Mouse (Mus musculus): Measurements from ENCODE around the gene Eln. TPM values are rescaled to one million over a fixed set of nuclear protein-coding genes. Genes with fewer than 3 reads are reported as not detected.
A peak's percentile ranks its signal among the peaks of the same experiment; 100 is the strongest.

The Eln gene
- total RNA-seq, 2 experiments from 2014 or later = 67.1 to 103 TPM

DNA sequence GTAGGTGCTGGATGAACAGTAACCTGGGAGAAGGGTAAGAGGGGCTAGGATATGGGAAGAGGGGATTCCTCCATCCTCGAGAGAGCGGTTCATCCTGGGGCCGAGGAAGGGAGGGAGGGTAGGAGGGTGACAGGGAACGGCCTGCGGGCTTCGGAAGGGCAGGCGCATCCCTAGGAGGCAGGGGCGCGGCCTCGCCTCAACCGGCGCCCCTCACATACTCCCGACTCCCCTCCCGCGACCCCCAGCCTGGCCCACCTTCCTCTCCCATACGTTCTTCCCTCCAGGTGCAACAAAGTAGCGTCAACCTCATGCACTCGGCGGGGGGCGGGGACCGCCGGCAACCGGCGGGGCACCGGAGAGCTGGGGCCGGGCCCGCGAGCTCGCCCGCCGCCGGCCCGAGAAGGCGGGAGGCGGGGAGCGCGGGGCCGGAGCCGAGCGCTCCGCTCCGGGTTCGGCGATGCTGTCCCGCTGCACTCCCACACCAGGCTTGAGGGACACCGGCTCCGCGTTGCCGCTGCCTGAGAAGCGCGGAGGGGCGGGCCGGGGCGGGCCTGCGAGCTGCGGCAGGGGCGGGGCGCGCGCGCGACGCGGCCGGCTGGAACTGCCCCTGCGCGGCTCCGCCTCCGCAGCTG, 58.9 kb downstream of the Eln start, which contains the start of gene Limk1:
Limk1 (minus strand) TSS at position 513 of the 632 bp plus-strand sequence.
- no peak for DNase-seq
- intact Hi-C loops (cut with DNase I) = loop anchor here (1.0 to 5.0 kb wide), 2 partner anchors 12 to 46 kb away; no protein-coding TSS in a partner anchor

DNA sequence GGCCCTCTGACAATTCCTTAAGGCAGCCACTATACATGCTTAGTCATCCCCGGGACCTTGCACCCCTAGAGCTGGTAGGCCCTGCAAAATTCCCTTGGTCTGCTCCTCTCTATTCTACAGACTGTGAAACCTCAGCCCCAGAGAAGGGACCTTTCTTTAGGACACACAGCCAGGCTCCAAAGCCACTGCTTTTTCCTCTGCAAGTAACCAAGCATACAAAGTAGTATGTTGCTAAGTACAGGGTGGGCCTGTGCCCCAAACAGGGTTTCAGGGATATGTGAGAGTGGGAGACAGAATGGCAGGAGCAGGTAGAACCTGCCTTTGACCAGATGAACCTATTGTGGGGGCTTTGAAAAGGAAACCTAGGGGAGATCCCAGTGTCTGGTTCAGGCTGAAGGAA, 59.9 kb downstream of the Eln start:
- intact Hi-C loops (cut with DNase I) = loop anchor here (5.0 kb wide), 1 partner anchor 45 kb away; no protein-coding TSS in a partner anchor
- DNase-seq = no peak

DNA sequence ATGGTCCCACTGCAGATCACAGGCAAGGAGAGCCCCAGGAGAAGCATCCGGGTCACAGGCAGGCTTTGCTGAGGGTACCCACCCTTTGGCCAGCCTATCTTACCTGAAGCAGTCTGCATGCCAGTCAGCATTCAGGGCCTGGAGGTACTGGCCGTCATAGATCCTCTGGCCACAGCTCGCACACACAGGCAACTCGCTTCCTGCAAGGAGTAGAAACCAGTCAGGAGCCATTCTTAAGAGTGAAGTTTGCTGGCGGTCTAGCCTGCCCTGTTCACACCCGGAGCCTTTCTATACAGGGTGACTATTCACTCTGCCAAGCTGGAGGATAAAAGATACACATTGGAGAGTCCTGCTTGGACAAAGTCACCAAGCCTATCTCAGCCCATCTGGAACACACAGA, 60.6 kb downstream of the Eln start:
- intact Hi-C loops (cut with DNase I) = loop anchor here (5.0 kb wide), 1 partner anchor 44 kb away; no protein-coding TSS in a partner anchor
- no peak for DNase-seq

DNA sequence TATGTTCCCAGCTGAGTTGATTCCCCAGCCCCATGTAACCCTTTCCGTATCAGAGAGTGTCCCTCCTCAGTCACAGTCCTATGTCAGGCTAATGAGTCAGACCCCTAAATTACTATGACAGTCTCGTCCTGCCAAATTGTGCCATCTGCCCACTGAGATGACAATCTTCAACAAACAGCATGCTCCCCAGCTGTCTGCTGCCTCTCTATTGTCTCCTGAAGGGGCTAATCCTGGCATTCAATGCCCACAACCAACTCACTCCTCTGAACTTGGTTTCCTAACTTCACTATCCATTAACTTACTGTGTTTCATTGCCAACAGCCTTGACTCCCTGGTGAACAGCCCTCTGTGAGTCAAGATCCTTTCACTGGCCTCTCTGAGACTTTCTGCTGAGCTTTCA, 62.7 kb downstream of the Eln start:
- intact Hi-C loops (cut with DNase I) = no loop called here
- DNase-seq = no peak

DNA sequence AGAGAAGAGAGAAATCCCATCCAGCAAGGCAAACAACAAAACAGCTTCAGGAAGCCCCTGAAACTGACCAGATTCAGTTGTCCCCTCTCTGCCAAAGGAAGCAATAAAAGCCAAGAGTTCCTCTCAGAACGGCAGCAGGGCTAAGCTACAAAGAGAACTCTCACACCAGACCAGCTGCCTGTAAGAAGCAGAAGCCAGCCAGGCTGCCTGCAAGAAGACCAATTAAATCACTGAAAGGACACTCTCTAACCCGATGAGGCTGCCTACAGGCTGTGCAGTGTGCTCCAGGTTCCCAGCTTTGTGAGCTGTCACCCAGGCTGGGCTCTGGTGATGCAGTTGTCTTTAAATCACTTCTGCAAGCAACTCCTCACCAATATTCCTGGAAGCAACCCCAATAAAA, 63.3 kb downstream of the Eln start:
- intact Hi-C loops (cut with DNase I) = no loop called here
- DNase-seq = no peak

DNA sequence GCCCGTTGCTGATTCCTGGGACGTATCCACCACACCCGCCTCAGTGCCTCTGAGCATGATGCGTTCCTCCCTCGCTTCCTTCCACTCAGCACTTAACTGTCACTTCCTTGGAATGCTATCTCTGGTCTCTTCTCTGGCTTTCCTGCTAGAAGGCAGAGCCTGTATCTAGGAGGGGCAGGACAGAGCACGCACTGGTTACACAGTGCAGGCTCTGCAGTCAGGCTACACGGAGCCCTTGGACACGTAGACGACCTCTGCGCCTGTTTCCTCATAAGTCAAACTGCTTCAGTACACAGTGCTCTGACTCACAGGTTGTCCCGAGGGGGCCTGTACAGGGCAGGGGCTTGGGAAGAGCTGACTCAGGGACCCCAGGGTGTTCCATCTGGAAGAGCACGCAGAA, 66.9 kb downstream of the Eln start:
- intact Hi-C loops (cut with DNase I) = no loop called here
- DNase-seq = no peak

DNA sequence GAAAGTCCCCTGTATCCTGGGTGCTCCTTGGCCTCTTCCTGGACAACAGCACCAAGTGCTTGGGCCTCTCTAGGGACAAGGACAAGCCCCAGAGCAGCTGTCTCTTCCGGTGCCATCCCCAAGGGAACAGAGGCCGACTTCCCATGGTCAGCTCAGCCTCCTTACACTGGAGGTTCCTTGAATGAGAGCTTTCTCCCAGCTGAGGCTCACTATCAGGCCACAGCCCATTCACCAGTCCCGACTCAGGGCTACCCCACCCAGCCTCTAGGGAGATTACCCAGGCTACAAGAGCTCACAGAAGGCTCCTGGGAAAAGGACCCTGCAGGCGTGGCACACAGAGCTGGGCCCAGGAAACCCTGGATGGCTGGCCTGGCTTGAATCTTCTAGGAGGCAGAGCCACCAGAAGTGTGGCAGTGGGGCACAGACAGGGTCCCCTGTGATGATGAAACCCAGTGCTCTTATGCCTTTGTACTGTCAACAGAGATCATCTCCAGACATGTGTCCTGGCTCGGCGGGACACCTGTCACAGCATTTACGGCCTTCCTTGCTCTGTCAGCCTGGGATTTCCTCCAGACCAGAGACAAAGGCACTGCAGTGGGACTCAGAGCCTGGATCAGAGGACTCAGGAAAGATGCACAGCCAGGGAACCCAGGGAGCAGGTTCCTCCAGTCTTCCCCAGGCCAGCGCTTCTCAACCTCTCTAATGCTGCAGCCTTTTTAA, 68.1 kb downstream of the Eln start:
- intact Hi-C loops (cut with DNase I) = no loop called here

DNA sequence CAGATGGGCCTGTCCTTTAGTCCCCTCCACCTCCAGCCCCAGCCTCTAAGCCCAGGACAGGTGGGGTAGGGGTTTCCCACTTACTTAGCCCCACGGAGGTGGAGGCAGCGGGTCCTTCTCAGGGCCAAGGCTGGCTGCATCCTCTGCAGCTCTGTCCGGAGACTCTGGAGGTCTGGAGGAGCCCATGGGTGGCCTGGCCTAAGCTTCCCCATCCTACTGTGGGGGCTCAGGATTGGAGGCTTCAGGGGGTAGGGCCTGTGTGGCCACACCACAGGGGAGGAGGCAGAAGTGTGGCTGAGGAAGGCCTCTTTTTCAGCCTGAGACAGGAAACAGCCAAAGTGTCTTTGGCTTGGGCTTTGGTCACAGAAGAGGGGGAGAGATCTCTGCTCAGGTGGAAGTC, 69.1 kb downstream of the Eln start:
- intact Hi-C loops (cut with DNase I) = no loop called here
- peak; percentile 51 to 66 for DNase-seq

More for the DNA sequence above, 68.1 kb downstream of the Eln start:
- DNase-seq = peak; percentile 24 to 45

DNA sequence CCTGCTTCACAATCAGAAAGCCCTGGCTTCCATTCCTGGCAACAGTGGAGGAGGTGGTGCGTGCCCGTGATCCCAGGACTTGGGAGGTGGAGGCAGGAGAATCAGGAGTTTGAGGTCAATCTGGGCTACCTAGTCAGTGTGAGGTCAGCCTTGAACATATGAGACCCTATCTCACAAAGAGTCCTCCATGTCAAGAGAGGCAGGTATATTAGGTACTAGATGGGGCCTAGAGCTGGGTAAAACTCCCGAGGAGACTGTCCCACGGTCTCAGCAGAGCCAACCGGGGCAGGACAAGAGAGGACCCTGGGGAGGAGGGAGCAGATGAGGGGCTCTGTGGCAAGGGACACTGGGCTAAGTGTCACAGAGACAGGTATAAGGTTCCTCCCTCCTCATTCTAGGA, 69.6 kb downstream of the Eln start:
- no peak for DNase-seq
- intact Hi-C loops (cut with DNase I) = no loop called here

DNA sequence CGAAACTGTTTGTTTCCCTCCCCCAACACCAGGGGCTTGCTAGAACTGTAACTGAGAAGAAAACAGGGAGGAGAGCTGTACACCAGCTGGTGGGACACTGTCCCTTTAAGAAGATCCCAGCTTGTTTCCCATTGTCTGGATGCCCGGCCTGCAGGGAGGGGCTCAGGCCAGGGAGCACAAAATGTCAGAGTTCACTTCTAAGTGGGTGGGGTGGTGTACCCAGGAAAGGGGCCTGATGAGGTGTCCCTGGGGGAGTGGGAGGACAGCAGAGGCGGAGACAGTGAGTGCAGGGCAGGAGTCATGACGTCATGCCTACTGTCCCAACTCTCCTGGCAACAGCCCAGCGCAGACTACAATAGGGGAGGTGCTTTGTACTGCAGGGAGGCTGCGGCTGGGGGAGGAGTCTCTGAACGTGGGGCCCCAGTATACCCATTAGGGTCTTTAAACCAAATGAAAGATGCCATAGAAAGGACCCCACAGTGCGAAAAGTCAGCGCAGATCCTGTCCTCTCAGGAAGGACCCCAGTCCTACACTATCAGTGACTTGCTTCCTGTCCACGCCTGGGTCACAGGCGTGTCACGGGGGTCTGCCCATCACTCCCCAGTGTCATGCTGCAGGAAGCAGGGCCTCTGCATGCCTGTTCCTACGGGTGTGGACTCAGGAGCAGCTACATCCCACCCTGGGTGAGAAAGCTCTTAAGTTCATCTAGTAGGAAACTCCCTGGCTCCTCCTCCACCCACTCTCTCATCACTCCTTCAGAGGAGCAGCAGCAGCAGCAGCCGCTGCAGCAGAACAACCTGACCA, 71.0 kb downstream of the Eln start:
- intact Hi-C loops (cut with DNase I) = loop anchor here (1.0 kb wide), 1 partner anchor 12 kb away; the partner anchor contains the start of gene Limk1
- DNase-seq = peak; percentile 86 to 88

DNA sequence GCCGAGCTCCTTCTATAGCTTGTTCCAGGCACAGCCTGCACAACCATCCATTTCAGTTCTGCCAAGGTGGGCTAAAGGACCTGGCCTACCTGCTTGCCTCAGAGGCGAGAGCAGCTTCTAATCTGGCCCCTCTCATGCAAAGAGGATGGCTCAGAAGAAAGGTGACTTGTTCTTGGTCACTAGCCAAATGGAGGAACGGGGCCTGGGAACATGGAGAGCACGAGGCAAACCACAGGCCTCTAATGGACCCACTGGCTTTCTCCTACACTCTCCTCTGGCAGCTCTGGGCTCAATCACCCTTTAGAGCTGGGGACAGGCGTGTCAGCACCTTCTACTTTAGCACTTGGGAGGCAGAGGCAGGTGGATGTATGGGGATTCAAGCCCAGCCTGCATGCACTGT, 72.1 kb downstream of the Eln start:
- intact Hi-C loops (cut with DNase I) = no loop called here
- DNase-seq = no peak

DNA sequence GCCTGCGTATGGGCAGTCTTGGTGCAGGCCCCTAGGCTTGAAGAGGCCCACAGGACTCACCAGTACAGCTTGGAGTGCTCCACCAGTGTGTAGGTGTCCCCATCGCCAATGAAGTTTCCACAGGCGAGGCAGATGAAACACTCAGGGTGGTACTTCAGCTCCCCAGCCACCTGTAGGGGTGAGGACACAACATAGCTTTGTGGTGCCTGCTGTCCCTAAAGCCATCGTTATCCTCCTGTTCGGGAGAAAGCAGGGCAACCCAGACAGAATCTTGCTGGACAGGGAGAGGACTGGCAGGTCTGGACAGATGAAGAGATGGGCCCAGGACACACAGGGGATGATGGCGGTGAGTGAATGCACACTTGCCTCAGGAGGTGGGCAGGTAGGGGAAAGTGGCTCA, 74.5 kb downstream of the Eln start:
- intact Hi-C loops (cut with DNase I) = no loop called here
- DNase-seq = no peak

DNA sequence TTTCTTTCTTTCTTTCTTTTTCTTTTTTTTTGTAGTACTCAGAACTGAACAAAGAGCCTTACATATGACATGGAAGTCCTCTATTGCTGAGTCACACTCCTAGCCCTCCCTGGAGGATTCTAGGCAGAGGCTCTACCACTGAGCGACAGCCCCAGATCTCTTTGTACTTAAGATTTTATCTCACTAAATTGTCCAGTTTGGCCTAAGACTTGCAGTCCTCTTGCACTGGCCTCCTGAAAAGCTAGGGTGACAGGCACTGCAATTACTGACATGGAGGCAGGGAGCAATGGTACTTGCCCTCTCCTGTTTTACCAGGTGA, 75.0 kb downstream of the Eln start:
- intact Hi-C loops (cut with DNase I) = no loop called here
- no peak for DNase-seq

DNA sequence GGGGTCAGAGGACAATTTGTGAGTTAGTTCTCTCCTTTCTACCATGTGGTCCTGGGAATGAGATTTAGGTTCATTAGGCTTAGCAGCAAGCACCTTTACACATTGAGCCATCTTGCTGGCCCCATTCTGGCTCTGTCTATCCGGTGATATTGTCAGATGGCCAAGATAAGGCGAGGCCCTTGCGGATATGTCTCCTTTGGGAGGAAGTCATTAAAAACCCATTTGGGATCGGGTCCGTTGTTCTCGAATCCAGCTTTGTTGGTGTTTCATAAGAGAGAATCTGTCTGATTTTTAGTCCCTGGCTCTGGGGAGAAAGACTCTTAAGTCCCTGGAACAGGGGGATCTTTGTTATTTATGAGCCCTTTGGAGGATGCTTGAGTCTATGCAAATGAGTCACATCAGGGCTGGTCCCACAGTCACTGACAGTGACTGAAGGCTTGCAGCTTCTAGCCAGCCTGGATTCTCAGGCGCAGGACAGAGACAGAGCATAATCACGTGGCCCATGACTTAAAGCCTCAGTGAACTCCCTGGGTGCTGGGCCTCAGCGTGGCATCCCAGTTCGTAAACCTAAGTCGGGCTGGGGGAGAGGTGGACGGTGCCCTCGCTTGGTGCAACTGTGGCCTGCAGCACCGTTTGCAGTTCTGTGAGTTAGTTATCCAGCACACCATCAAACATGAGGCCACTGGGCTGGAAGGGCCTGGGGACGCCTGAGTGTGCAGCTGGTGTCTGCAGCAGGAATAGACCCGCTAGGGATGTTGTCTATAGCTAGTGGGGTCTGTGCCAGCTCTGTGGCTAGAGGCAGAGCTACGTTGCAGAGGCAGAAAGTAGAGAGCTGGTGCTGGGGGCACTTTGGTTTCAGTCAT, 75.6 kb downstream of the Eln start:
- intact Hi-C loops (cut with DNase I) = no loop called here
- no peak for DNase-seq

DNA sequence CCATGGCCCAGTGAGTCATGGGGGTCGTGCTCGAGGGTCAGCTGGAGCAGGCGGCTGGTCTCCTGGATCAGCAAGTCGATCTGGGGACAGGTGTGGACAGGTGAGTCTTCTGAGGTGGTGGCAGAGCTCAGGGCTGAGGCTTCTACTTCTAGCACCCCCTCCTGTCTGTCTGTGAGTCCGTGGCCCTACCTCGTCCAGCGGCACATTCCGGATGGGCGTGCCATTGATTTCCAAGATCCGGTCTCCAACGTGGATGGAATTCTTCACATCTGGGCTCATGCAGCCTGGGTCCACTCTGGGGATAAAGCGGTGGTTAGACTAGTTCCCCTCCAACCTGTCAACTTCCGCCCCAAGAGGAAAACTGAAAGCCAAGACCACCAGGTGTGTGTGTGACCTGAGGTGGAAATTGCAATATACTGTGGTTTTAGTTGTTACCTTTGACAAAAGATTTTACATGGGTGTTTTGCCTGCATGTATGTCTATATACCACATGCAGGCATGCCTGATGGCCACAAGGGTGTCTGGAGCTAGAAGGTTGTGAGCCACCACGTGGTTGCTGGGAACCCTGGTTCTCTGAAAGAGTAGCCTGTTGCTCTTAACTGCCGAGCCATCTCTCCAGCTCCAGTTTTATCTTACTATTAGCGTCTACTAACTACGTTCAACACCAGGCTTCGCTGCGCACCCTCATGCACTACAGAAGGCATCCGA, 78.0 kb downstream of the Eln start:
- intact Hi-C loops (cut with DNase I) = loop anchor here (5.0 kb wide), 1 partner anchor 33 kb away; no protein-coding TSS in a partner anchor
- no peak for DNase-seq

DNA sequence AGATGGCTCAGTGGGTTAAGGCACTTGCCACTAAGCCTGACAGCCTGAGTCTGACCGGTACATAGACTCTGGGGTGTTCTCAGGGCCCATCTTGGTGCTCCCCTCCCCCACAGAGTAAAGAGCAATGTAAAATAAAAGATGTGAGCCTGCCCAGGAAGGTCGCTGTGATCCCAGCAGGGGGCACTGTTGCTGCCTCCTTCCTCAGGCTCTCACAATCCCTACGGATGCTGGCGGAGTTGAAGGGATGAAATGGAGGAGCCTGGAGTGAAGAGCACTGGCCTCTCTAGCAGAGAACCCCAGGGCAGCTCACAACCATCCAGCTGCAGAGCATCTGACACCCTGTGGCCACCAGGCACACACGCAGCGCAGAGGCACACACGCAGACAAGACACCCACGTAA, 78.6 kb downstream of the Eln start:
- intact Hi-C loops (cut with DNase I) = loop anchor here (5.0 kb wide), 1 partner anchor 34 kb away; no protein-coding TSS in a partner anchor
- DNase-seq = peak in 1 of 2 experiments; percentile 29

DNA sequence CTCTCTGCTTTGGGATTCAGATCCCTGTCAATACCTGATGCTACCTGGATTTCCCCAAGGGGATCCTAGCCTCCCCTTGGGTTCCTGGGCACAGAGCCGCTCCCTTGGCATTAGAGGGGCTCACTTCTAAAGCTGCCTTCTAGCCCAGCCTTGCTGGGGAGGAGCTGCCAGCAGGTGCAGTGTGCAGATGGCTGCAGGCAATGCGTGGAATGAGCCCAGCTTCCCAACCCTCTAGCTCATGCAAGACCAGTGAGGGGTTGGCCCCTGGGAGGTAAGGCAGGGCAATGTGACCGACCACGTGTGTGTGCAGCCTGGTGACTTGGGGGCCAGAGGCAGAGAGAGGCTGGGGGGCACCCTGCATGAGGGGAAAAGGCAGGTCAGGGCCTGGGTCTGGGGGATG, 90.4 kb downstream of the Eln start:
- intact Hi-C loops (cut with DNase I) = loop anchor here (5.0 kb wide), 1 partner anchor 41 kb away; no protein-coding TSS in a partner anchor
- no peak for DNase-seq
